Mouse (Mus musculus): ENCODE results near the gene Skint4. TPM values are rescaled to one million over a fixed set of nuclear protein-coding genes. Genes with fewer than 3 reads are reported as not detected.

The Skint4 gene
- polyA plus RNA-seq (2012; rRNA removed), result not detected in 2 replicates

GRCm38 (mm10) chr4:112071716-112072115 lies at the start of gene Skint4:
Skint4 (plus strand) TSS chr4:112072016.

Other genes with a start within 250 kb of the Skint4 start
- 0.07 and 0.11 TPM in 2 replicates for gene Slc5a9, start 169.1 kb upstream of the Skint4 start, polyA plus RNA-seq (2012; rRNA removed)
- gene Skint8, start 152.6 kb upstream of the Skint4 start, polyA plus RNA-seq (2012; rRNA removed), result not detected in 2 replicates
- not detected in 2 replicates for gene Skint7, start 99.1 kb upstream of the Skint4 start, polyA plus RNA-seq (2012; rRNA removed)
- gene Skint1, start 65.7 kb upstream of the Skint4 start, polyA plus RNA-seq (2012; rRNA removed), result not detected in 2 replicates
- 0.02 TPM in 2 replicates for gene Skint3, start 160.2 kb downstream of the Skint4 start, polyA plus RNA-seq (2012; rRNA removed)